Mouse (Mus musculus) cortical plate, adult 2 months (tissue): ENCODE measurements around the gene Dcaf4.

Experiments
- CTCF ChIP-seq: fragments of 200-500 bp; IDR thresholded peaks from 2 replicates; pipeline ENCODE4 v1.5.1; 2011; ENCODE audit warnings: mild to moderate bottlenecking, control low read depth, low read length; ENCODE audit not compliant: insufficient read depth; ENCODE audit errors: extremely low read depth
- POLR2A ChIP-seq: fragments of 200-500 bp; IDR thresholded peaks from 2 replicates; pipeline ENCODE4 v1.6.1; 2011; ENCODE audit warnings: mild to moderate bottlenecking, low read length, control low read depth; ENCODE audit not compliant: insufficient read depth; ENCODE audit errors: extremely low read depth

- no peak for TF ChIP-seq CTCF
- TF ChIP-seq POLR2A = no peak
Observed at GRCm38 (mm10) chr12:83496336-83496735, 23.9 kb upstream of the Dcaf4 start.
